Mouse (Mus musculus): ENCODE data around the gene Rapgef4.
A peak's percentile ranks its signal among the peaks of the same experiment; 100 is the strongest.

DNA sequence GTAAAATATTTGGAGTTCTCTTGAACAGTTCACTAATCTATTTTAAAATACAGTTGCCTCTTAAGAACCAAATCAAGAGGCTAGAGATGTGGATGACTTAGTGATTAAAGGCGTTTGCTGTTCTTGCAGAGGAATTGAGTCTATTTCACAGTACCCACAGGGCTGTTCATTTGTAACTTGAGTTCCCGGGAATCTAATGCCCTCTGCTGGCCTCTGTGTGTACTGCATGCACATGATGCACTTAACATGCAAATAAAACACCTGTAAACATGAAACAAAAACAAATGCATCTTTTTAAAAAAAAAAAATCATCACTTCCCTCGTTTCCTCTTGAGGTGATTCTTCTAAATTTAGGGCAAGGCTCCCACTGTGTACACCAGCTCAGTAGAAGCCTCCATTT, 238.9 kb downstream of the Rapgef4 start:
- TF ChIP-seq CTCF (IDR thresholded peaks at IDR 0.05; ENCODE audit: borderline replicate concordance, insufficient read depth, low read depth, low read length) (peak; percentile 45; the same call in 1 of the 2 replicates), POLR2A (IDR thresholded peaks at IDR 0.05; ENCODE audit: borderline replicate concordance, insufficient read depth, low read length) (no peak)
